Mouse (Mus musculus): ENCODE data around the gene Hpd. TPM values are rescaled to one million over a fixed set of nuclear protein-coding genes. Genes with fewer than 3 reads are reported as not detected.

Hpd gene
- total and polyA plus RNA-seq, 3 experiments = 0.20 TPM; not detected in 2

DNA sequence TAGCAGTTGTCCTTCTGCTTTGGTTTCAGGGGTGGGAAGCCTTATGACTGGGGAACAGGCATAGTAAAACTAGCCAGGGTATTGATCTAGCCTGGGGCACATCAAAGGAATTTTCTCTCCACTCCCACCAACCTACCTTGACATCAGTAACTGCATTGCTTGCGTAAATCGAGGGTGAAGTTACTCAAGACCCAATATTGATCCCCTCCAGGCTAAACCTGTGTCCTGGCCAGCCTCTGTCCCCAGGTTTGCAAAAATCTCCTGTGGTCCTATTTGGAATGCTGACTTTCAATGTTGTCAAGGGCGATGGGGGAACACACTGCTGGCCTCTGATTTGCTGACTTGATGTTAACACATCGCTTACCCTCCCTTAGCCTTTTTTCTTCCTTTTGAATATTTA, 14.2 kb upstream of the Hpd start:
- Histone ChIP-seq H3K4me2 (ENCODE audit: insufficient read depth, low read depth, poor library complexity, severe bottlenecking) (no peak overlapping the region), H3K27me3 (replicated peaks) (peaks cover 15% of the 10 kb centered on the region), H3K27ac (ENCODE audit: insufficient read depth, low read depth) (no peak overlapping the region), H3K9me3 (replicated peaks; ENCODE audit: low read length) (no peaks in the 10 kb centered on the region), H3K9ac (ENCODE audit: insufficient read depth, low read depth) (no peak overlapping the region), H3K4me3 (replicated peaks in 1 of 3; ENCODE audit: low read depth in 2 of 3, low read length in 2 of 3, poor library complexity in 1 of 3) (no peak overlapping the region), H3K36me3 (replicated peaks in 1 of 2; ENCODE audit: control insufficient read depth in 1 of 2, insufficient read depth in 1 of 2, low read length in 1 of 2) (no peaks in the 10 kb centered on the region), H3K4me1 (ENCODE audit: control insufficient read depth in 1 of 2, insufficient read depth in 2 of 2) (peaks cover under 1 to 1% of the 10 kb centered on the region in 2 experiments; a peak in 2 of 4 replicates), H3K79me2 (replicated peaks; ENCODE audit: control insufficient read depth, extremely low read depth, insufficient read depth, poor library complexity, severe bottlenecking) (no peaks in the 10 kb centered on the region)
- in situ Hi-C loops (cut with MboI; ENCODE audit: low pct_ligation_motif_present, low pct_unique_long_range_greater_than_20kb, low sequenced_read_pairs) (no loop called here), dilution Hi-C loops (cut with MboI; ENCODE audit: extremely low pct_ligation_motif_present, extremely low pct_unique_long_range_greater_than_20kb, low sequenced_read_pairs) (no loop called here)
- no peak for TF ChIP-seq TCF12 (IDR thresholded peaks at IDR 0.05; ENCODE audit: low read depth, low read length)
- TF ChIP-seq MXI1 (IDR thresholded peaks at IDR 0.05; ENCODE audit: low read depth, low read length) = no peak
- TF ChIP-seq E2F4 (IDR thresholded peaks at IDR 0.05; ENCODE audit: insufficient replicate concordance, low read depth, low read length) = no peak
- no peak for TF ChIP-seq ZNF384 (IDR thresholded peaks at IDR 0.05; ENCODE audit: low read depth, low read length)
- TF ChIP-seq ZKSCAN1 (IDR thresholded peaks at IDR 0.05; ENCODE audit: borderline replicate concordance, low read depth, low read length) = no peak
- no peak for TF ChIP-seq ELF1 (IDR thresholded peaks at IDR 0.05; ENCODE audit: low read depth, low read length)
- no peak for TF ChIP-seq MAX (IDR thresholded peaks at IDR 0.05; ENCODE audit: low read length)
- no peak for TF ChIP-seq USF2 (conservative IDR thresholded peaks at IDR 0.05; ENCODE audit: low read depth, low read length)
- no peak for TF ChIP-seq SMC3 (IDR thresholded peaks at IDR 0.05; ENCODE audit: low read depth, low read length)
- no peak for TF ChIP-seq BHLHE40 (IDR thresholded peaks at IDR 0.05; ENCODE audit: low read depth, low read length)
- TF ChIP-seq TBP (conservative IDR thresholded peaks at IDR 0.05; ENCODE audit: low read depth, low read length) = no peak
- no peak for TF ChIP-seq CHD2 (IDR thresholded peaks at IDR 0.05; ENCODE audit: low read length)
- no peak for TF ChIP-seq RCOR1 (conservative IDR thresholded peaks at IDR 0.05; ENCODE audit: low read depth, low read length)
- no peak for TF ChIP-seq POLR2A (IDR thresholded peaks at IDR 0.05; ENCODE audit: low read depth, low read length)
- no peak for TF ChIP-seq MYC (IDR thresholded peaks at IDR 0.05; ENCODE audit: low read depth, low read length)
- no peak for TF ChIP-seq JUN (IDR thresholded peaks at IDR 0.05; ENCODE audit: insufficient read depth, low read depth, low read length)
- TF ChIP-seq NELFE (IDR thresholded peaks at IDR 0.05; ENCODE audit: low read depth, low read length) = no peak
- no peak for TF ChIP-seq POLR2AphosphoS2 (IDR thresholded peaks at IDR 0.05; ENCODE audit: low read depth, low read length)
- TF ChIP-seq EP300 (IDR thresholded peaks at IDR 0.05; ENCODE audit: low read length) = no peak
- TF ChIP-seq MAZ (IDR thresholded peaks at IDR 0.05; ENCODE audit: low read depth, low read length) = no peak
- DNase-seq (ENCODE audit: extremely low read depth) = no peak

DNA sequence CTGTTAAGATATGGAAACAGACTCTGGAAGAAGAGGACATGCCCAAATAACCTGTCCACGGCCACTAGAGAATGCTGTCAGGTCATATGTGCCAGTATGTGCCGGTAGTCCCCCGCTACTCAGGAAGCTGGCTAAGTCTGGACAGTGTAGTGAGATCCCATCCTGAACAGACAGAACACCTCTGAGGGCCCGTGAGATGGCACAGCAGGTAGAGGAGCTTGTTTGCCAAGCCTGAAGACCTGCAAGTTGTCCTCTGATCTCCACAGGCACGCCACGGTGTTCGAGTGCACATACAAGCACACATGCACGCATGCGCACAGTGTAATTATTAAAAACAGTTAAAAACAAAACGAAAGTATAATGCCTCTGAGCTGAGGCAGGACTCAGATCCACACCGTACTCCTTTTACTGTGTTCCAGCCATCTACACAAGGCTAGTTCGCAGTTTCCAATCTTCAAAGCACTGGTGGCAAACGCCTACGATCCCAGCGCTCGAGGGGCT, 13.0 kb upstream of the Hpd start:
- Histone ChIP-seq H3K4me2 (ENCODE audit: insufficient read depth, low read depth, poor library complexity, severe bottlenecking) (peak overlapping the region; percentile 12; the same call in 1 of the 2 replicates), H3K4me3 (replicated peaks in 1 of 3; ENCODE audit: low read depth in 2 of 3, low read length in 2 of 3, poor library complexity in 1 of 3) (no peak overlapping the region), H3K79me2 (replicated peaks; ENCODE audit: control insufficient read depth, extremely low read depth, insufficient read depth, poor library complexity, severe bottlenecking) (no peaks in the 10 kb centered on the region), H3K27me3 (replicated peaks) (peaks cover 15% of the 10 kb centered on the region), H3K27ac (ENCODE audit: insufficient read depth, low read depth) (no peak overlapping the region), H3K9ac (ENCODE audit: insufficient read depth, low read depth) (no peak overlapping the region), H3K9me3 (replicated peaks; ENCODE audit: low read length) (no peaks in the 10 kb centered on the region), H3K36me3 (replicated peaks in 1 of 2; ENCODE audit: control insufficient read depth in 1 of 2, insufficient read depth in 1 of 2, low read length in 1 of 2) (no peaks in the 10 kb centered on the region), H3K4me1 (ENCODE audit: control insufficient read depth in 1 of 2, insufficient read depth in 2 of 2) (no peaks in the 10 kb centered on the region; a peak in 1 of 4 replicates)
- dilution Hi-C loops (cut with MboI; ENCODE audit: extremely low pct_ligation_motif_present, extremely low pct_unique_long_range_greater_than_20kb, low sequenced_read_pairs) (no loop called here), in situ Hi-C loops (cut with MboI; ENCODE audit: low pct_ligation_motif_present, low pct_unique_long_range_greater_than_20kb, low sequenced_read_pairs) (no loop called here)
- TF ChIP-seq KAT2A (IDR thresholded peaks at IDR 0.05; ENCODE audit: insufficient replicate concordance, low read length) (no peak), NRF1 (IDR thresholded peaks at IDR 0.05; ENCODE audit: low read depth, low read length) (peak; percentile 36; the same call in 1 of the 2 replicates)
- no peak for DNase-seq (ENCODE audit: extremely low read depth)

All from CH12.LX (cell line).